8 mouse cellular contexts compared by ENCODE assay signal in genomic region chr1:195040437-195040836, GRCm38 (mm10). TPM values are rescaled to one million over a fixed set of nuclear protein-coding genes. Genes with fewer than 3 reads are reported as not detected.
A peak's percentile ranks its signal among the peaks of the same experiment; 100 is the strongest.
DNase-seq lines count a peak whose midpoint lies in the region; ATAC-seq lines count a peak whose summit lies in the region.

No protein-coding gene starts in this region.

- H3K4me1 ChIP-seq in midbrain, embryonic 15.5 days: no peaks in the 10 kb centered on the region

- no peaks in the 10 kb centered on the region for H3K27me3 ChIP-seq in midbrain, embryonic 15.5 days (replicated peaks)

- no peak overlapping the region for H3K4me3 ChIP-seq in midbrain, embryonic 15.5 days

- peak; percentile 7 for DNase-seq in gastrocnemius, postnatal 25 days
- no peak for DNase-seq in gastrocnemius, adult 8-10 months (ENCODE audit: low spot score in 2 of 2)
- DNase-seq in 416B (ENCODE audit: low read depth) (peak; percentile 78), adipocyte (ENCODE audit: low spot score) (peak; percentile 81)
- DNase-seq in kidney, postnatal 14 days: peak; percentile 61
- DNase-seq in layer of hippocampus, postnatal 25 days (ENCODE audit: extremely low spot score in 1 of 2, low spot score in 1 of 2): no peak

- no peaks in the 10 kb centered on the region for H3K36me3 ChIP-seq in midbrain, embryonic 15.5 days (replicated peaks)

- H3K27ac ChIP-seq in midbrain, embryonic 15.5 days: no peak overlapping the region

- no peak overlapping the region for H3K9ac ChIP-seq in midbrain, embryonic 15.5 days

- peak; percentile 85 for ATAC-seq in erythroid progenitor cell, adult 5-6 weeks (replicated peaks; ENCODE audit: low FRiP score, poor library complexity, severe bottlenecking)
- peak; percentile 87 for ATAC-seq in midbrain, embryonic 15.5 days (replicated peaks)

- no peak overlapping the region for H3K4me2 ChIP-seq in midbrain, embryonic 15.5 days

- H3K9me3 ChIP-seq in midbrain, embryonic 15.5 days: no peaks in the 10 kb centered on the region

RNA-seq across cellular contexts. Expression of gene Cd46, which starts 51.6 kb away (rescaled TPM):
- total RNA-seq in gastrocnemius, postnatal 25 days (2021): 1 to 10 TPM; 1.5 to 1.6 TPM
- total RNA-seq in gastrocnemius, adult 8-10 months (2022): 1 to 10 TPM in 2 of 4 experiments, under 1 TPM in 2; 0.76 to 1.3 (median 0.96) TPM
- total RNA-seq in erythroid progenitor cell, adult 5-6 weeks (2015; ENCODE audit: low replicate concordance): 12.3 and 33.1 TPM in 2 replicates
- 5.9 and 13.7 TPM in 2 replicates for total RNA-seq in erythroid progenitor cell, adult 5-6 weeks (2017; ENCODE audit: low replicate concordance)
- 1.4 and 1.7 TPM in 2 replicates for polyA plus RNA-seq in midbrain, embryonic 15.5 days (2015; fragmentation: Nextera tagmentation; extraction: Ambion mirVana)
- 1 to 10 TPM; 2.7 to 5.1 TPM for total RNA-seq in layer of hippocampus, postnatal 25 days (2021)

Comparison
In these comparisons a context has a peak if more than half of its experiments do, and no peak if none do; other contexts are left out.
1. DNase-seq: peak in gastrocnemius, postnatal 25 days (single experiment), 416B (single experiment), adipocyte (single experiment) and kidney, postnatal 14 days (single experiment); none in gastrocnemius, adult 8-10 months (0 of 2) and layer of hippocampus, postnatal 25 days (0 of 2).